Mouse (Mus musculus) midbrain, embryonic 12.5 days (tissue): Measurements from ENCODE around the gene Pmvk. TPM values are rescaled to one million over a fixed set of nuclear protein-coding genes. Genes with fewer than 3 reads are reported as not detected.
"Not testable (repeated sequence)": the region's sequence is repeated elsewhere in the genome, so short reads cannot be mapped to it uniquely, and the experiment has no call there.

Experiments
- ATAC-seq: fragments of 200-750 bp; cut with Nextera tagmentation; 2 replicates; pipeline ENCODE4 v1.8.0; 2017; ENCODE audit warnings: low read depth, moderate TSS enrichment, moderate library complexity; ENCODE audit not compliant: low FRiP score
- H3K27ac ChIP-seq: fragments of 300-500 bp; sonication (generic); replicated peaks from 2 replicates; pipeline ENCODE4 v1.5.1; 2016; ENCODE audit warnings: mild to moderate bottlenecking
- H3K27me3 ChIP-seq: fragments of 300-500 bp; sonication (generic); 2 replicates; pipeline ENCODE4 v1.6.1; 2016; ENCODE audit warnings: mild to moderate bottlenecking
- H3K36me3 ChIP-seq: fragments of 300-500 bp; sonication (generic); 2 replicates; pipeline ENCODE4 v1.6.1; 2016
- H3K4me1 ChIP-seq: fragments of 300-500 bp; sonication (generic); 2 replicates; pipeline ENCODE4 v1.6.1; 2016
- H3K4me2 ChIP-seq: fragments of 300-500 bp; sonication (generic); replicated peaks from 2 replicates; pipeline ENCODE4 v1.6.1; 2016; ENCODE audit warnings: mild to moderate bottlenecking, moderate library complexity
- H3K4me3 ChIP-seq: fragments of 300-500 bp; sonication (generic); 2 replicates; pipeline ENCODE4 v1.5.1; 2016; ENCODE audit warnings: mild to moderate bottlenecking
- H3K9ac ChIP-seq: fragments of 300-500 bp; sonication (generic); replicated peaks from 2 replicates; pipeline ENCODE4 v1.6.1; 2016; ENCODE audit warnings: mild to moderate bottlenecking, moderate library complexity
- H3K9me3 ChIP-seq: fragments of 300-500 bp; sonication (generic); 2 replicates; pipeline ENCODE4 v1.6.1; 2016; ENCODE audit warnings: mild to moderate bottlenecking
- WGBS: fragments of 180-500 bp; shearing (Covaris S2); methylation state at CpG from one replicate; pipeline ENCODE4 v1.1.7; 2016; 5-methylcytosine and 5-hydroxymethylcytosine counted together
- polyA plus RNA-seq: library from polyadenylated mRNA; unstranded; fragments of >200 nt; fragmentation: Nextera tagmentation; extraction: Ambion mirVana; gene quantifications from 2 replicates; pipeline ENCODE4 v1.2.1, GENCODE M21; 2016

Pmvk gene
- polyA plus RNA-seq, 1 experiment from 2014 or later, result 77.9 TPM

GRCm38 (mm10) chr3:89419571-89419970 lies 34.8 kb upstream of the Pmvk start:
- Histone ChIP-seq H3K4me2 (peak overlapping the region; percentile 94), H3K9ac (peak overlapping the region; percentile 71), H3K27ac (peak overlapping the region; percentile 87), H3K27me3 (no peaks in the 10 kb centered on the region), H3K36me3 (peaks cover 21% of the 10 kb centered on the region), H3K9me3 (no peaks in the 10 kb centered on the region), H3K4me1 (peaks cover 42% of the 10 kb centered on the region), H3K4me3 (peak overlapping the region; percentile 65)
- ATAC-seq, result no peak
- 5% methylated on average over 9 of the region's 9 CpGs for WGBS

GRCm38 (mm10) chr3:89419981-89420380 lies 34.4 kb upstream of the Pmvk start:
- 42% methylated on average over 3 of the region's 3 CpGs for WGBS
- Histone ChIP-seq H3K9ac (peak overlapping the region; percentile 71; the same call in 1 of the 2 replicates), H3K27ac (peak overlapping the region; percentile 87; the same call in 1 of the 2 replicates), H3K4me2 (peak overlapping the region; percentile 94), H3K4me3 (peak overlapping the region; percentile 65), H3K36me3 (peaks cover 21% of the 10 kb centered on the region), H3K27me3 (no peaks in the 10 kb centered on the region), H3K4me1 (peaks cover 42% of the 10 kb centered on the region), H3K9me3 (no peaks in the 10 kb centered on the region)
- ATAC-seq, result no peak

GRCm38 (mm10) chr3:89420421-89420820 lies 33.9 kb upstream of the Pmvk start:
- WGBS, result 78% methylated on average over 2 of the region's 2 CpGs
- H3K4me1 ChIP-seq, result peaks cover 42% of the 10 kb centered on the region

GRCm38 (mm10) chr3:89421002-89421774 lies 33.2 kb upstream of the Pmvk start:
- ATAC-seq, result peak; percentile 21; the same call in 1 of the 2 replicates
- H3K27ac ChIP-seq, result 0 out of 2 replicates have a peak overlapping the region, but pooled peaks have one; percentile 26

More at GRCm38 (mm10) chr3:89420421-89420820, 33.9 kb upstream of the Pmvk start:
- Histone ChIP-seq H3K9me3 (no peaks in the 10 kb centered on the region), H3K4me2 (peak overlapping the region; percentile 48; the same call in 1 of the 2 replicates), H3K27ac (no peak overlapping the region), H3K4me3 (no peak overlapping the region), H3K9ac (no peak overlapping the region), H3K36me3 (peaks cover 21% of the 10 kb centered on the region), H3K27me3 (no peaks in the 10 kb centered on the region)
- ATAC-seq, result no peak

GRCm38 (mm10) chr3:89421810-89422473 lies 32.4 kb upstream of the Pmvk start:
- H3K4me3 ChIP-seq, result peak overlapping the region; percentile 35
- H3K36me3 ChIP-seq, result peaks cover 11% of the 10 kb centered on the region
- peak overlapping the region; percentile 54 for H3K9ac ChIP-seq
- no peak for ATAC-seq
- peak overlapping the region; percentile 48 for H3K4me2 ChIP-seq
- H3K27me3 ChIP-seq, result no peaks in the 10 kb centered on the region
- H3K4me1 ChIP-seq, result peaks cover 38% of the 10 kb centered on the region
- H3K27ac ChIP-seq, result 0 out of 2 replicates have a peak overlapping the region, but pooled peaks have one; percentile 26
- H3K9me3 ChIP-seq, result no peaks in the 10 kb centered on the region
- WGBS, result 7% methylated on average over 22 of the region's 22 CpGs

More at GRCm38 (mm10) chr3:89421002-89421774, 33.2 kb upstream of the Pmvk start:
- H3K9ac ChIP-seq, result peak overlapping the region; percentile 54; the same call in 1 of the 2 replicates
- H3K4me3 ChIP-seq, result peak overlapping the region; percentile 35
- H3K4me2 ChIP-seq, result peak overlapping the region; percentile 48
- peaks cover 13% of the 10 kb centered on the region for H3K36me3 ChIP-seq
- H3K27me3 ChIP-seq, result no peaks in the 10 kb centered on the region
- H3K4me1 ChIP-seq, result peaks cover 42% of the 10 kb centered on the region
- no peaks in the 10 kb centered on the region for H3K9me3 ChIP-seq
- WGBS, result 2% methylated on average over 11 of the region's 11 CpGs

- Histone ChIP-seq H3K27me3 (no peaks in the 10 kb centered on the region), H3K36me3 (peaks cover 18% of the 10 kb centered on the region), H3K9me3 (no peaks in the 10 kb centered on the region), H3K27ac (no peak overlapping the region), H3K4me3 (peak overlapping the region; percentile 35), H3K9ac (peak overlapping the region; percentile 54; the same call in 1 of the 2 replicates), H3K4me1 (peaks cover 32% of the 10 kb centered on the region), H3K4me2 (peak overlapping the region; percentile 48)
- ATAC-seq, result no peak
- WGBS, result 77% methylated on average over 6 of the region's 6 CpGs
Observed at GRCm38 (mm10) chr3:89422556-89423205, 31.7 kb upstream of the Pmvk start.

GRCm38 (mm10) chr3:89424416-89425140 lies 29.8 kb upstream of the Pmvk start:
- H3K4me2 ChIP-seq, result no peak overlapping the region
- peaks cover 28% of the 10 kb centered on the region for H3K4me1 ChIP-seq
- 98% methylated on average over 5 of the region's 5 CpGs for WGBS
- no peak for ATAC-seq
- H3K27me3 ChIP-seq, result no peaks in the 10 kb centered on the region
- H3K4me3 ChIP-seq, result no peak overlapping the region
- no peak overlapping the region for H3K9ac ChIP-seq
- H3K36me3 ChIP-seq, result peaks cover 18% of the 10 kb centered on the region
- no peaks in the 10 kb centered on the region for H3K9me3 ChIP-seq
- no peak overlapping the region for H3K27ac ChIP-seq

- no peak for ATAC-seq
- Histone ChIP-seq H3K27ac (no peak overlapping the region), H3K27me3 (no peaks in the 10 kb centered on the region), H3K4me1 (peaks cover 22% of the 10 kb centered on the region), H3K9me3 (no peaks in the 10 kb centered on the region), H3K36me3 (peaks cover 18% of the 10 kb centered on the region), H3K4me2 (no peak overlapping the region), H3K4me3 (no peak overlapping the region), H3K9ac (no peak overlapping the region)
- 90% methylated on average over 5 of the region's 5 CpGs for WGBS
Observed at GRCm38 (mm10) chr3:89425141-89425525, 29.2 kb upstream of the Pmvk start.

- WGBS, result 87% methylated on average over 4 of the region's 4 CpGs
- peaks cover 18% of the 10 kb centered on the region for H3K36me3 ChIP-seq
- no peak for ATAC-seq
Observed at GRCm38 (mm10) chr3:89425876-89426275, 28.5 kb upstream of the Pmvk start.

GRCm38 (mm10) chr3:89429021-89429420 lies 25.3 kb upstream of the Pmvk start:
- H3K36me3 ChIP-seq, result peaks cover 36% of the 10 kb centered on the region
- H3K9ac ChIP-seq, H3K27me3 ChIP-seq, H3K4me2 ChIP-seq, H3K9me3 ChIP-seq, ATAC-seq, H3K27ac ChIP-seq, H3K4me3 ChIP-seq: not testable (repeated sequence)
- whole genome bisulfite sequencing, result 86% methylated on average over 7 of the region's 7 CpGs
- H3K4me1 ChIP-seq, result peaks cover 11% of the 10 kb centered on the region

More at GRCm38 (mm10) chr3:89425876-89426275, 28.5 kb upstream of the Pmvk start:
- Histone ChIP-seq H3K4me3 (no peak overlapping the region), H3K9me3 (no peaks in the 10 kb centered on the region), H3K27ac (no peak overlapping the region), H3K4me2 (no peak overlapping the region), H3K9ac (no peak overlapping the region), H3K27me3 (no peaks in the 10 kb centered on the region), H3K4me1 (peaks cover 20% of the 10 kb centered on the region)
